Comparison of ENCODE assay signal across 35 mouse cellular contexts in the genomic region with DNA sequence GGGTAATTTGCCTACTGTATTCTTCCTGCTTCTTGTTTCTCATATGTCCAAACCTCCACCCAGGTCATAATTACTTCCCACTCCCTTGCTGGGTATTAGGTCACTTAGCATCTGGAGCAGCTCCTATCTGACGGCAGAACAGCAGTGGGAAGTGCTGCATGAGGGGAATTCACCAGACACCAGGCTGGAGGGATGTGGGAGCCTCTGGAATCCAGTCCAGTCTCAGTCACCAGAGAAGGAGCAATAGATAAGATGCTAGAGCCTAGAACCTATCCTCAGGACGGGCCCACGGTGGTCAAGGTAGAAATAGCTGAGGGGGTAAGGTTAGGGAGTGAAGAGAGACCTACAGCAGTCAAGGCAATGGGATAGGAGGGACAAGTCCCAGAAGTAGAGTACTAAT.
"Had no signal": no experiment of that assay in that cellular context is flagged by ENCODE, and none has a peak within 500 bp of the region (broad histone marks: within the 10 kb centered on the region; RNA-seq: fewer than 3 reads in every experiment).

No protein-coding gene starts in this region.

- H3K36me3 ChIP-seq: heart, embryonic 12.5 days; heart, embryonic 13.5 days; heart, embryonic 15.5 days; hindbrain, embryonic 10.5 days; hindbrain, embryonic 12.5 days; hindbrain, embryonic 13.5 days; hindbrain, embryonic 15.5 days; intestine, embryonic 15.5 days; kidney, embryonic 15.5 days had no signal

- DNase-seq: heart, postnatal 10 days; heart, postnatal 14 days; heart, postnatal 36 days; heart, postnatal 4 days; kidney, adult 11 months; kidney, adult 18-20 months; kidney, adult 2 months; kidney, adult 8-10 months; kidney, adult 9 months; kidney, postnatal 10 days; kidney, postnatal 14 days; kidney, postnatal 25 days; kidney, postnatal 36 days; kidney, postnatal 4 days; layer of hippocampus, adult 9-11 months; layer of hippocampus, postnatal 36 days had no signal

- ATAC-seq: hindbrain, embryonic 16.5 days; hindbrain, postnatal 0 days; inflammation-experienced regulatory T-cells, adult 6 months; intestine, embryonic 15.5 days; intestine, embryonic 16.5 days; intestine, postnatal 0 days had no signal

- H3K4me1 ChIP-seq: heart, embryonic 12.5 days; heart, embryonic 15.5 days; intestine, embryonic 15.5 days had no signal

- H3K4me3 ChIP-seq: heart, embryonic 12.5 days; heart, embryonic 13.5 days; heart, embryonic 15.5 days; hindbrain, embryonic 10.5 days; hindbrain, embryonic 12.5 days; hindbrain, embryonic 13.5 days; hindbrain, embryonic 15.5 days; intestine, embryonic 15.5 days; kidney, embryonic 15.5 days; layer of hippocampus, adult 2 months; left cerebral cortex, adult 2 months had no signal

- H3K4me2 ChIP-seq: heart, embryonic 11.5 days; heart, embryonic 12.5 days; heart, embryonic 13.5 days; heart, embryonic 15.5 days; hindbrain, embryonic 12.5 days; hindbrain, embryonic 13.5 days; hindbrain, embryonic 14.5 days; hindbrain, embryonic 15.5 days; intestine, embryonic 15.5 days; kidney, embryonic 15.5 days had no signal

- H3K9me3 ChIP-seq: heart, embryonic 12.5 days; heart, embryonic 13.5 days; heart, embryonic 15.5 days; hindbrain, embryonic 10.5 days; hindbrain, embryonic 12.5 days; hindbrain, embryonic 13.5 days; hindbrain, embryonic 15.5 days; intestine, embryonic 15.5 days; kidney, embryonic 15.5 days had no signal

- H3K9ac ChIP-seq: heart, embryonic 12.5 days; heart, embryonic 13.5 days; heart, embryonic 15.5 days; hindbrain, embryonic 12.5 days; hindbrain, embryonic 13.5 days; hindbrain, embryonic 14.5 days; hindbrain, embryonic 15.5 days; intestine, embryonic 15.5 days; kidney, embryonic 15.5 days had no signal

- H3K27me3 ChIP-seq: heart, embryonic 13.5 days; heart, embryonic 15.5 days; hindbrain, embryonic 12.5 days; hindbrain, embryonic 13.5 days; hindbrain, embryonic 15.5 days; intestine, embryonic 15.5 days; kidney, embryonic 15.5 days had no signal

- H3K27ac ChIP-seq: heart, embryonic 13.5 days; heart, embryonic 15.5 days; hindbrain, embryonic 10.5 days; hindbrain, embryonic 12.5 days; hindbrain, embryonic 13.5 days; hindbrain, embryonic 14.5 days; hindbrain, embryonic 15.5 days; hindbrain, postnatal 0 days; intestine, embryonic 15.5 days; kidney, embryonic 15.5 days; kidney, postnatal 0 days; layer of hippocampus, adult 2 months; left cerebral cortex, adult 2 months had no signal
